Mouse (Mus musculus): ENCODE measurements around the gene Stk25.

Gene Stk25

GRCm38 (mm10) chr1:93668791-93669548 is 10.5 kb upstream of the Stk25 start:
- DNase-seq: peak; percentile 42 to 53

GRCm38 (mm10) chr1:93667760-93668400 is 9.4 kb upstream of the Stk25 start:
- peak in 1 of 2 experiments; percentile 19 for DNase-seq

GRCm38 (mm10) chr1:93657025-93657360 is 1.5 kb downstream of the Stk25 start:
- no peak for DNase-seq

GRCm38 (mm10) chr1:93656325-93657024 is 2.0 kb downstream of the Stk25 start:
- no peak for DNase-seq

GRCm38 (mm10) chr1:93654798-93655197 is 3.7 kb downstream of the Stk25 start:
- DNase-seq: no peak

- DNase-seq: no peak
Measured at GRCm38 (mm10) chr1:93654275-93654674, 4.2 kb downstream of the Stk25 start.

- no peak for DNase-seq
Measured at GRCm38 (mm10) chr1:93649604-93650172, 8.8 kb downstream of the Stk25 start.

- no peak for DNase-seq
Measured at GRCm38 (mm10) chr1:93642692-93643091, 15.8 kb downstream of the Stk25 start.

- DNase-seq: no peak
Measured at GRCm38 (mm10) chr1:93641978-93642377, 16.5 kb downstream of the Stk25 start.

- no peak for DNase-seq
Measured at GRCm38 (mm10) chr1:93636211-93636897, 22.1 kb downstream of the Stk25 start.

GRCm38 (mm10) chr1:93635580-93636192 is 22.8 kb downstream of the Stk25 start:
- peak; percentile 98 to 99 for DNase-seq

- DNase-seq: no peak
Measured at GRCm38 (mm10) chr1:93635091-93635579, 23.3 kb downstream of the Stk25 start.

- peak in 1 of 2 experiments; percentile 20 for DNase-seq
Measured at GRCm38 (mm10) chr1:93634481-93634891, 24.0 kb downstream of the Stk25 start.

- DNase-seq: no peak
Measured at GRCm38 (mm10) chr1:93632723-93633122, 25.7 kb downstream of the Stk25 start.

- DNase-seq: no peak
Measured at GRCm38 (mm10) chr1:93630796-93631195, 27.7 kb downstream of the Stk25 start.

GRCm38 (mm10) chr1:93624502-93624901 is 34.0 kb downstream of the Stk25 start:
- DNase-seq: no peak

GRCm38 (mm10) chr1:93618948-93619347 is 39.5 kb downstream of the Stk25 start:
- no peak for DNase-seq

- no peak for DNase-seq
Measured at GRCm38 (mm10) chr1:93618059-93618748, 40.3 kb downstream of the Stk25 start.

- no peak for DNase-seq
Measured at GRCm38 (mm10) chr1:93609762-93610161, 48.7 kb downstream of the Stk25 start.

GRCm38 (mm10) chr1:93608696-93609245 is 49.7 kb downstream of the Stk25 start:
- DNase-seq: no peak
